Mouse (Mus musculus) neutrophil, adult 59 days (primary cell): Measurements from ENCODE around the gene Cabin1. TPM values are rescaled to one million over a fixed set of nuclear protein-coding genes. Genes with fewer than 3 reads are reported as not detected.

Source experiments
- total RNA-seq, 2 experiments: library from RNA; stranded (reverse); gene quantifications; 1 replicate in 1 of 2; 2 replicates in 1 of 2; pipeline ENCODE4 v1.2.4; 2023

Gene Cabin1
- 10 to 100 TPM; 64.4 to 64.5 TPM for total RNA-seq

DNA sequence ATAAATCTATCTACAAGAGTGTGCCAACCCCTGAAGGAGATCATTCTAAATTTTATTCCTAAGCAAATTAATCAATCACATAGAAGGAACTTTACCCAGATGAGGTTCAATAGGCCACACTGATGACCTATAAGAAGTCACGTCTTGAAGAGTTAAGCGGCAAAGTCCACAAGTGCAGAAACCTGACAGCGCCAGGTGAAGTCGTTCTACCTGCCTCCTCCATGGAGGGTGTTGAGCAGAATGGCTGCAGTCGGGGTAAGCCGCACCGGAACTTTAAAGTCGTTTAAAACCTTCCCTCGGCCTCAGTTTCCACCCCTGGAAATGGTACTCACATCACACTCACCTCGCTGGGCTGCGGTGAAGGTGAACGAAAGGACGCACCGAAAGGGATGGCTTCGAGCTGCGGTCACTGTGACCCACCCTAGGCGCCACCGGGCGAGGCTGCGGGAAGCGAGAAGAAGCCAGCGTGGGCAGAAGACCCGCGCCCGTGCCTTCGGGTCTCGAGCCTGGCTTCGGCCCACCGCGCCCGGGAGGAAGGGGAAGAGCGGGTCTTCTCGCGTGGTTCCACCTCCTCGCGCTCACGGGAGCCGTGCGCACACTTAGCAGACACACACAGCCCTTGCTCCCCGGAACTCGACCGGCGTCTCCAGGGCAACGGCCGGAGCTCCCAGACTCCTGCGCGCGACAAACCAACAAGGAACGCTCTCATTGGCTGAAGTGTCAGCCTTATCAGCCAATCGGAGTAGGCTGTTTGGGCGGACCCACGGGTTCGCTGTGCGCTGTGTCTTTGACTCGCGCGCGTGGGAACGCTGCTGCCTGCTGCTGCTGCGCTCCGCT is at the start of gene Cabin1:
TSS of gene Cabin1 (minus strand) at position 660 of the 837 bp plus-strand sequence.

DNA sequence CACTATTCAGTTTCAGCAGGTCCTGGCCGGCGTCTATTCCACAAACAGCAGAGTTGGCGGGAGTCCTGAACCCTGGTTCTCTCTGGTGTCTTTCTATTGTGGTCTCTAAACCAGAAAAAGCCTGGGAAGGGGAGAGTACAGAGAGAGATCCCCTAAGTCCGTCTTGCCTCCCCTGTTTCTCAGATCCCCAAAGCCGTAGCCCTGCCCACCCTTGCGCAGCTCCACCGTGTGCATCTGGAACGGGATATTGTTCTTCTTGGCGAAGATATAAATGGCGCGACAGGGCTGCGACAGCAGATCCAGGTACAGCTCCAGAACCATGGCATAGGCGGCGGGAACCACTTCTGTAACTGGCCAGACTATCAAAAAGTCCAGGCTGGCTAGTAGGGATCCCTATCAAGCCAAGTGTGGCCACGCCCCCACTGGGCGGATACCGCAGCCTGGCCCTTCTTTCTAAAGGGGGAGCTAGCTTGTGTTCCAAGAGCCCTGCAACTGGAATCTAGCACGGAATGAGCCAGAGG is 34.1 kb upstream of the Cabin1 start, which contains the start of gene Gstt1:
TSS of gene Gstt1 (minus strand) at position 409 of the 521 bp plus-strand sequence.

GRCm38 (mm10) chr10:75780769-75781578 is 16.8 kb upstream of the Cabin1 start, which contains the start of the genes Gm20441 and Gstt3:
TSS of gene Gm20441 (minus strand) at chr10:75780954.
TSS of gene Gstt3 (minus strand) at chr10:75781414.

GRCm38 (mm10) chr10:75772795-75773664 is 8.9 kb upstream of the Cabin1 start, which contains the start of gene Ddt:
TSS of gene Ddt (minus strand) at chr10:75773414.

GRCm38 (mm10) chr10:75643741-75644343 is 120.3 kb downstream of the Cabin1 start, which contains the start of gene Susd2:
TSS of gene Susd2 (minus strand) at chr10:75644008.

Other genes starting within 250 kb of the Cabin1 start
- gene Snrpd3, start 246.8 kb downstream of the Cabin1 start, total RNA-seq = 10 to 100 TPM; 54.4 to 59.8 TPM
- 10 to 100 TPM; 56.1 to 59.0 TPM for gene Gucd1, start 246.4 kb downstream of the Cabin1 start, total RNA-seq
- 1 to 10 TPM; 4.2 to 5.8 TPM for gene Lrrc75b, start 204.0 kb downstream of the Cabin1 start, total RNA-seq
- gene Ggt1, start 202.7 kb downstream of the Cabin1 start, total RNA-seq = 1 to 10 TPM; 9.2 to 9.8 TPM
- 10 to 100 TPM; 23.6 to 28.5 TPM for gene Ggt5, start 175.0 kb downstream of the Cabin1 start, total RNA-seq
- under 1 TPM; 0.88 to 0.89 TPM for gene Susd2, start 120.3 kb downstream of the Cabin1 start, total RNA-seq
- gene Ddt, start 9.1 kb upstream of the Cabin1 start, total RNA-seq = 10 to 100 TPM in 1 of 2 experiments, 1 to 10 TPM in 1; 9.8 to 11.7 TPM
- not detected for gene Gm20441, start 16.6 kb upstream of the Cabin1 start, total RNA-seq
- gene Gstt3, start 17.1 kb upstream of the Cabin1 start, total RNA-seq = 1 to 10 TPM; 3.4 to 3.5 TPM
- gene Gstt1, start 34.2 kb upstream of the Cabin1 start, total RNA-seq = 1 to 10 TPM in 1 of 2 experiments, not detected in 1; 2.6 TPM
- not detected for gene Gstt4, start 58.2 kb upstream of the Cabin1 start, total RNA-seq
- gene Gstt2, start 73.1 kb upstream of the Cabin1 start, total RNA-seq = 1 to 10 TPM; 5.0 to 6.8 TPM
- 10 to 100 TPM; 66.0 to 70.6 TPM for gene Mif, start 95.9 kb upstream of the Cabin1 start, total RNA-seq
- gene Derl3, start 129.1 kb upstream of the Cabin1 start, total RNA-seq = 1 to 10 TPM in 1 of 2 experiments, under 1 TPM in 1; 0.60 to 3.3 TPM
- 10 to 100 TPM; 32.6 to 36.4 TPM for gene Smarcb1, start 157.3 kb upstream of the Cabin1 start, total RNA-seq
- gene Chchd10, start 168.8 kb upstream of the Cabin1 start, total RNA-seq = 10 to 100 TPM in 1 of 2 experiments, 1 to 10 TPM in 1; 6.7 to 10.1 TPM
- under 1 TPM in 1 of 2 experiments, not detected in 1; 0.60 TPM for gene Mmp11, start 172.2 kb upstream of the Cabin1 start, total RNA-seq
- gene Gm867, start 176.3 kb upstream of the Cabin1 start, total RNA-seq = under 1 TPM in 1 of 2 experiments, not detected in 1; 0.53 TPM
- 10 to 100 TPM in 1 of 2 experiments, 1 to 10 TPM in 1; 5.8 to 12.6 TPM for gene Vpreb3, start 178.7 kb upstream of the Cabin1 start, total RNA-seq
- under 1 TPM in 1 of 2 experiments, not detected in 1; 0.18 TPM for gene Gm5134, start 190.2 kb upstream of the Cabin1 start, total RNA-seq